Comparison of ENCODE assay signal across 16 mouse cellular contexts in genomic region chr4:57824626-57825240, GRCm38 (mm10).
A peak's percentile ranks its signal among the peaks of the same experiment; 100 is the strongest.
DNase-seq lines count a peak whose midpoint lies in the region; ATAC-seq lines count a peak whose summit lies in the region.
"Had no signal": no experiment of that assay in that cellular context is flagged by ENCODE, and none has a peak within 500 bp of the region (broad histone marks: within the 10 kb centered on the region; RNA-seq: fewer than 3 reads in every experiment).

No protein-coding gene starts in this region.

- peaks cover 51% of the 10 kb centered on the region for H3K4me1 ChIP-seq in heart, embryonic 16.5 days (ENCODE audit: control insufficient read depth, insufficient read depth, low read length)
- H3K4me1 ChIP-seq in forebrain, embryonic 14.5 days (ENCODE audit: control insufficient read depth, insufficient read depth, low read length) = peaks cover 13% of the 10 kb centered on the region; the same call in 1 of the 2 replicates
- peaks cover 17% of the 10 kb centered on the region for H3K4me1 ChIP-seq in midbrain, embryonic 15.5 days

- H3K9ac ChIP-seq in heart, embryonic 16.5 days (ENCODE audit: low read length) = no peak overlapping the region
- no peak overlapping the region for H3K9ac ChIP-seq in forebrain, embryonic 14.5 days (ENCODE audit: low read length)
- no peak overlapping the region for H3K9ac ChIP-seq in midbrain, embryonic 15.5 days
- H3K9ac ChIP-seq: intestine, embryonic 15.5 days; limb, embryonic 15.5 days; lung, embryonic 15.5 days had no signal

- H3K4me2 ChIP-seq in heart, embryonic 16.5 days (ENCODE audit: low read depth, low read length) = no peak overlapping the region
- no peak overlapping the region for H3K4me2 ChIP-seq in forebrain, embryonic 14.5 days (ENCODE audit: low read length)
- no peak overlapping the region for H3K4me2 ChIP-seq in midbrain, embryonic 15.5 days
- H3K4me2 ChIP-seq: intestine, embryonic 15.5 days; limb, embryonic 15.5 days; lung, embryonic 15.5 days had no signal

- H3K4me3 ChIP-seq in heart, embryonic 16.5 days (ENCODE audit: low read length) = no peak overlapping the region
- H3K4me3 ChIP-seq in forebrain, embryonic 14.5 days (ENCODE audit: low read depth, low read length) = no peak overlapping the region
- H3K4me3 ChIP-seq in midbrain, embryonic 15.5 days = no peak overlapping the region
- H3K4me3 ChIP-seq: heart, adult 2 months; intestine, embryonic 15.5 days; limb, embryonic 15.5 days; lung, embryonic 15.5 days had no signal

- H3K27ac ChIP-seq in heart, embryonic 16.5 days (ENCODE audit: low read length) = peak overlapping the region; percentile 23; the same call in 1 of the 2 replicates
- H3K27ac ChIP-seq in forebrain, embryonic 14.5 days (ENCODE audit: low read depth, low read length) = no peak overlapping the region
- no peak overlapping the region for H3K27ac ChIP-seq in midbrain, embryonic 15.5 days
- H3K27ac ChIP-seq: heart, adult 2 months; intestine, embryonic 15.5 days; limb, embryonic 15.5 days; lung, embryonic 15.5 days; stomach, postnatal 0 days had no signal

- H3K36me3 ChIP-seq in heart, embryonic 16.5 days (ENCODE audit: control insufficient read depth, insufficient read depth) = no peaks in the 10 kb centered on the region; the same call in 1 of the 2 replicates
- no peaks in the 10 kb centered on the region for H3K36me3 ChIP-seq in forebrain, embryonic 14.5 days (ENCODE audit: control insufficient read depth, insufficient read depth, low read length)
- no peaks in the 10 kb centered on the region for H3K36me3 ChIP-seq in midbrain, embryonic 15.5 days (replicated peaks)
- H3K36me3 ChIP-seq: intestine, embryonic 15.5 days; limb, embryonic 15.5 days; lung, embryonic 15.5 days had no signal

- no peaks in the 10 kb centered on the region for H3K9me3 ChIP-seq in heart, embryonic 16.5 days (replicated peaks; ENCODE audit: control insufficient read depth, low read length)
- no peaks in the 10 kb centered on the region for H3K9me3 ChIP-seq in forebrain, embryonic 14.5 days (replicated peaks; ENCODE audit: control insufficient read depth, low read length)
- no peaks in the 10 kb centered on the region for H3K9me3 ChIP-seq in midbrain, embryonic 15.5 days
- H3K9me3 ChIP-seq: intestine, embryonic 15.5 days; limb, embryonic 15.5 days; lung, embryonic 15.5 days had no signal

- no peak for DNase-seq in heart, adult 9 months (ENCODE audit: low spot score in 2 of 2)
- DNase-seq in embryo, embryonic 9.5 days (ENCODE audit: extremely low spot score) = peak; percentile 58
- peak; percentile 60 for DNase-seq in forebrain, embryonic 14.5 days (ENCODE audit: low spot score)
- no peak for DNase-seq in thymus, postnatal 4 days
- DNase-seq in gastrocnemius, postnatal 25 days = no peak
- no peak for DNase-seq in right cerebral cortex, postnatal 14 days
- DNase-seq: adrenal gland, postnatal 36 days; cerebellum, adult 11 months; heart, adult 2 months; kidney, postnatal 4 days had no signal

- WGBS in heart, embryonic 16.5 days = 44% methylated on average over 8 of the region's 8 CpGs
- WGBS in forebrain, embryonic 14.5 days = 6% methylated on average over 8 of the region's 8 CpGs
- WGBS in midbrain, embryonic 15.5 days = 8% methylated on average over 8 of the region's 8 CpGs

- no peaks in the 10 kb centered on the region for H3K27me3 ChIP-seq in heart, embryonic 16.5 days (ENCODE audit: control insufficient read depth, insufficient read depth, low read length)
- H3K27me3 ChIP-seq in forebrain, embryonic 14.5 days (replicated peaks; ENCODE audit: control insufficient read depth, insufficient read depth, low read length) = no peaks in the 10 kb centered on the region
- no peaks in the 10 kb centered on the region for H3K27me3 ChIP-seq in midbrain, embryonic 15.5 days (replicated peaks)
- H3K27me3 ChIP-seq: intestine, embryonic 15.5 days; limb, embryonic 15.5 days; lung, embryonic 15.5 days had no signal

- no peak for ATAC-seq in heart, embryonic 16.5 days (replicated peaks; ENCODE audit: extremely low read depth, insufficient read depth, low FRiP score)
- peak; percentile 27; the same call in 1 of the 2 replicates for ATAC-seq in forebrain, embryonic 14.5 days
- 0 out of 2 replicates have a peak, but pooled peaks have one; percentile 24 for ATAC-seq in midbrain, embryonic 15.5 days (replicated peaks)
- ATAC-seq: intestine, embryonic 15.5 days had no signal

Comparison
In these comparisons a context has a peak if more than half of its experiments do, and no peak if none do; other contexts are left out.
1. DNase-seq: peak in embryo, embryonic 9.5 days (single experiment) and forebrain, embryonic 14.5 days (single experiment); none in heart, adult 9 months (0 of 2), thymus, postnatal 4 days (single experiment), gastrocnemius, postnatal 25 days (single experiment) and right cerebral cortex, postnatal 14 days (single experiment).